Mouse (Mus musculus): ENCODE measurements around the gene Sema4d. TPM values are rescaled to one million over a fixed set of nuclear protein-coding genes. Genes with fewer than 3 reads are reported as not detected.

Sema4d gene
- polyA plus RNA-seq, 1 experiment from 2014 or later: 12.3 TPM

GRCm38 (mm10) chr13:51799735-51800522 lies 6.4 kb upstream of the Sema4d start:
- no peak for TF ChIP-seq CTCF (IDR thresholded peaks at IDR 0.05; ENCODE audit: low read depth)
- Histone ChIP-seq H3K9ac (no peak overlapping the region), H3K4me3 (ENCODE audit: low read depth, low read length) (no peak overlapping the region), H3K27ac (ENCODE audit: low read depth) (no peak overlapping the region), H3K9me3 (ENCODE audit: low read depth, low read length) (no peaks in the 10 kb centered on the region), H3K4me1 (ENCODE audit: insufficient read depth) (no peaks in the 10 kb centered on the region), H3K36me3 (ENCODE audit: insufficient read depth) (no peaks in the 10 kb centered on the region), H3K27me3 (ENCODE audit: insufficient read depth, low read length) (no peaks in the 10 kb centered on the region), H3K4me2 (no peak overlapping the region)
- DNase-seq: no peak
- ATAC-seq (ENCODE audit: insufficient read depth): no peak
- WGBS: 69% methylated on average over 16 of the region's 16 CpGs

DNA sequence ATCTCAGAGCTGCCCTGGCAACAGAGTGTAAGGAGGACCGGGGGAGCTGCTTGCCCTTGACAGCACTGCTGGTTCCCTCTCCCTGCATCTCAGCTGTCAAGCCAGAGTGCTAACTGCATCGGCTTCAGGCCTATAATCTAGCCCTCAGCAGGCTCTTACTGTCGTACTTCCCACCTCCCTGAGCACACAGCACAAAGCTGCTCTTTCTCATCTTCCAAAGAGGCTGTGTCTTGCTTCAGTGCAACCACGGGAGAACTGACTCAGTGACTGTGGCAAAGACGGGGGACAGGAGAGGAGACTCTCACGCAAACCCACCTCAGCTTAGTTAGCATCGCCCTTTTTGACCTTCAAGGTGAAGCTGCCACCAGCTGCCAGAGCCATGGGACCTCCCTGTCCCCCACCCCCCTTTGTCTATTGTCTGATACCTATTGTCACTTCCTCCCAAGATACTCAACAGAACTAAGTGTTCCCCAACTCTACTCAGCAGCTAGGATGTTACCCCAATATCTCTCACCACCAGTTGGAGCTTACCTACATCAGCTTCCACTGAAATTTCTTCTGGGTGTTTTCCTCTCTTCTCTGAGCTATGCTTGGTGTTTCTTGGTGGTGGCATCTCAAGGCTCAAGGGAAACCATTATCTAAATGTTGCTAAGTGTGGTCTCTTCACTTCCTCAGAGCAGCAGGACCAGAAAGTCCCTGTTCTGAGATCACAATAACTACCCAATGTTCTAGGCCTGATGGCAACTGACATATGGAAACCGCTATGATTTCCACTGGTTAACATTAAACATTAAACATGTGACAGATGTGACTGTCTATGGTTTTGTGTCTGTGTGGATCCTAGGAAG lies 4.6 kb upstream of the Sema4d start:
- Histone ChIP-seq H3K27ac (ENCODE audit: low read depth) (no peak overlapping the region), H3K36me3 (ENCODE audit: insufficient read depth) (no peaks in the 10 kb centered on the region), H3K9me3 (ENCODE audit: low read depth, low read length) (no peaks in the 10 kb centered on the region), H3K4me3 (ENCODE audit: low read depth, low read length) (no peak overlapping the region), H3K27me3 (ENCODE audit: insufficient read depth, low read length) (peaks cover 2% of the 10 kb centered on the region), H3K4me2 (no peak overlapping the region), H3K4me1 (ENCODE audit: insufficient read depth) (no peaks in the 10 kb centered on the region), H3K9ac (no peak overlapping the region)
- TF ChIP-seq CTCF (IDR thresholded peaks at IDR 0.05; ENCODE audit: low read depth): no peak
- DNase-seq: no peak
- WGBS: 52% methylated on average over 8 of the region's 8 CpGs
- no peak for ATAC-seq (ENCODE audit: insufficient read depth)

DNA sequence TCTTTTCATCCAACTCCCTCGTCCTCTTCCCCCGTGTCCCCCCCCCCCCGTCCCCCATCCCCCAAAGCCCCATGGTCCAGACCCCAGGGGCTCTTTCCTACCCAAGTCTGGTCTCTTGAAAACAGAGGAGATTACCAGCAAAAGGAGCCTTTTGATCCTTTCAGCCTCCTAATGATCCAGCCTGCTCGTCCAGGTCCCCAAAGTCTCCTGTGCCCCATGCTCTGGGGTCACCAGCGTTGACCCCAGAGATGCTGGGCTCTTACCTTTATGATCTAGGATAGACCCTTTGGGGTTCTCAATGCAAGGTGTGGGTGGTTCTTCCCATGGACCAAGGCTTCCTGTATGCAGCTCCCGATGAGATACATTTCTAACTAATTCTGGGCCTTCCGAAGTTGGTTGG lies 401 bp upstream of the Sema4d start:
- 36% methylated on average over 6 of the region's 7 CpGs for WGBS
- DNase-seq (no peak), ATAC-seq (ENCODE audit: insufficient read depth) (no peak)
- H3K4me1 ChIP-seq (ENCODE audit: insufficient read depth): peaks cover 13% of the 10 kb centered on the region; the same call in 1 of the 2 replicates
- H3K9me3 ChIP-seq (ENCODE audit: low read depth, low read length): no peaks in the 10 kb centered on the region
- peak overlapping the region; percentile 91 for H3K4me2 ChIP-seq
- no peaks in the 10 kb centered on the region for H3K36me3 ChIP-seq (ENCODE audit: insufficient read depth)
- H3K9ac ChIP-seq: no peak overlapping the region
- TF ChIP-seq CTCF (IDR thresholded peaks at IDR 0.05; ENCODE audit: low read depth): no peak
- no peak overlapping the region for H3K4me3 ChIP-seq (ENCODE audit: low read depth, low read length)
- peaks cover 18% of the 10 kb centered on the region for H3K27me3 ChIP-seq (ENCODE audit: insufficient read depth, low read length)
- H3K27ac ChIP-seq (ENCODE audit: low read depth): no peak overlapping the region

GRCm38 (mm10) chr13:51792729-51793424 lies 670 bp downstream of the Sema4d start:
- Histone ChIP-seq H3K27me3 (ENCODE audit: insufficient read depth, low read length) (peaks cover 18% of the 10 kb centered on the region), H3K4me1 (ENCODE audit: insufficient read depth) (peaks cover 13% of the 10 kb centered on the region; the same call in 1 of the 2 replicates), H3K9ac (peak overlapping the region; percentile 70), H3K9me3 (ENCODE audit: low read depth, low read length) (no peaks in the 10 kb centered on the region), H3K4me2 (peak overlapping the region; percentile 91), H3K4me3 (ENCODE audit: low read depth, low read length) (peak overlapping the region; percentile 72), H3K27ac (ENCODE audit: low read depth) (peak overlapping the region; percentile 42; the same call in 1 of the 2 replicates), H3K36me3 (ENCODE audit: insufficient read depth) (no peaks in the 10 kb centered on the region)
- TF ChIP-seq CTCF (IDR thresholded peaks at IDR 0.05; ENCODE audit: low read depth): no peak
- 3% methylated on average over 43 of the region's 43 CpGs for WGBS
- peak; percentile 45 for ATAC-seq (ENCODE audit: insufficient read depth)
- peak; percentile 45 for DNase-seq

- WGBS: 29% methylated on average over 11 of the region's 11 CpGs
- DNase-seq: no peak
Observed at GRCm38 (mm10) chr13:51792135-51792573, 1.4 kb downstream of the Sema4d start.

GRCm38 (mm10) chr13:51791604-51792003 lies 1.9 kb downstream of the Sema4d start:
- TF ChIP-seq CTCF (IDR thresholded peaks at IDR 0.05; ENCODE audit: low read depth): no peak
- Histone ChIP-seq H3K27ac (ENCODE audit: low read depth) (no peak overlapping the region), H3K9ac (peak overlapping the region; percentile 70; the same call in 1 of the 2 replicates), H3K9me3 (ENCODE audit: low read depth, low read length) (no peaks in the 10 kb centered on the region), H3K4me2 (peak overlapping the region; percentile 91), H3K36me3 (ENCODE audit: insufficient read depth) (no peaks in the 10 kb centered on the region), H3K4me1 (ENCODE audit: insufficient read depth) (peaks cover 13% of the 10 kb centered on the region; the same call in 1 of the 2 replicates), H3K4me3 (ENCODE audit: low read depth, low read length) (peak overlapping the region; percentile 72; the same call in 1 of the 2 replicates), H3K27me3 (ENCODE audit: insufficient read depth, low read length) (peaks cover 18% of the 10 kb centered on the region)
- DNase-seq (no peak), ATAC-seq (ENCODE audit: insufficient read depth) (no peak)
- 65% methylated on average over 3 of the region's 3 CpGs for WGBS

More at GRCm38 (mm10) chr13:51792135-51792573, 1.4 kb downstream of the Sema4d start:
- ATAC-seq (ENCODE audit: insufficient read depth): peak; percentile 54
- Histone ChIP-seq H3K9me3 (ENCODE audit: low read depth, low read length) (no peaks in the 10 kb centered on the region), H3K27me3 (ENCODE audit: insufficient read depth, low read length) (peaks cover 18% of the 10 kb centered on the region), H3K27ac (ENCODE audit: low read depth) (no peak overlapping the region), H3K4me3 (ENCODE audit: low read depth, low read length) (peak overlapping the region; percentile 72), H3K9ac (peak overlapping the region; percentile 70), H3K4me1 (ENCODE audit: insufficient read depth) (peaks cover 13% of the 10 kb centered on the region; the same call in 1 of the 2 replicates), H3K36me3 (ENCODE audit: insufficient read depth) (no peaks in the 10 kb centered on the region), H3K4me2 (peak overlapping the region; percentile 91)
- no peak for TF ChIP-seq CTCF (IDR thresholded peaks at IDR 0.05; ENCODE audit: low read depth)

All from lung, embryonic 14.5 days (tissue).